In the genomic region with DNA sequence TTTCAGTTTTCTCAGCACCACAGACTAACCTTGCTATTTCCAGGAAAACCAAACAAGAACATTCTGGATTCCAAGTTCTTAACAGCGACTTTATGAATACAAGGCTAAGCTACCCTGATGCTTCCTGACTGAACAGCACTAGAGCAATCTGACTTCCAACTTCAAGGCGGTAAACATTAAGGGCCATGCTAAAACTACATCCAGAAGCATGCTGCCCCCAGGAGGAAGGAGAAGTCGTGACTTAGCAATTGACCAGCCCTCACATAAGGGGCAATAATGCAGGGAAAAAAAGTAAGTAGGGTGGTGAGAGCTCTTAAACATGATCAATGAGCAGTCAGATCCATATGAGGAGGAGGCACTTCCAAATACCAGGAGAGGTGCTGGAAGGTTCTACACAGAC, we compare ENCODE assay signal across 18 mouse cellular contexts.
DNase-seq lines count a peak whose midpoint lies in the region; ATAC-seq and TF ChIP-seq lines count a peak whose summit lies in the region.
"Had no signal": no experiment of that assay in that cellular context is flagged by ENCODE, and none has a peak within 500 bp of the region (broad histone marks: within the 10 kb centered on the region; RNA-seq: fewer than 3 reads in every experiment).

No protein-coding gene starts in this region.

- no peak overlapping the region for H3K4me2 ChIP-seq in heart, embryonic 11.5 days
- H3K4me2 ChIP-seq in kidney, postnatal 0 days (ENCODE audit: low read length): no peak overlapping the region
- H3K4me2 ChIP-seq in midbrain, postnatal 0 days (ENCODE audit: low read depth, low read length, poor library complexity, severe bottlenecking): no peak overlapping the region
- H3K4me2 ChIP-seq in midbrain, embryonic 11.5 days: no peak overlapping the region
- H3K4me2 ChIP-seq: embryonic facial prominence, embryonic 13.5 days; heart, embryonic 12.5 days; liver, embryonic 11.5 days; lung, embryonic 14.5 days had no signal

- H3K36me3 ChIP-seq in heart, embryonic 10.5 days: no peaks in the 10 kb centered on the region
- no peaks in the 10 kb centered on the region for H3K36me3 ChIP-seq in heart, embryonic 11.5 days (ENCODE audit: control insufficient read depth, insufficient read depth, low read length)
- H3K36me3 ChIP-seq in kidney, postnatal 0 days (ENCODE audit: insufficient read depth, low read length): no peaks in the 10 kb centered on the region
- no peaks in the 10 kb centered on the region for H3K36me3 ChIP-seq in midbrain, postnatal 0 days (ENCODE audit: insufficient read depth, low read length)
- no peaks in the 10 kb centered on the region for H3K36me3 ChIP-seq in midbrain, embryonic 11.5 days (ENCODE audit: control insufficient read depth, insufficient read depth, low read length)
- H3K36me3 ChIP-seq: embryonic facial prominence, embryonic 13.5 days; heart, embryonic 12.5 days; hindbrain, embryonic 10.5 days had no signal

- no peak overlapping the region for H3K4me3 ChIP-seq in heart, embryonic 10.5 days
- no peak overlapping the region for H3K4me3 ChIP-seq in heart, embryonic 11.5 days (ENCODE audit: low read depth, low read length)
- no peak overlapping the region for H3K4me3 ChIP-seq in kidney, postnatal 0 days (replicated peaks; ENCODE audit: low read depth, low read length)
- H3K4me3 ChIP-seq in midbrain, postnatal 0 days (ENCODE audit: low read depth, low read length): no peak overlapping the region
- no peak overlapping the region for H3K4me3 ChIP-seq in midbrain, embryonic 11.5 days (ENCODE audit: low read depth, low read length)
- H3K4me3 ChIP-seq: embryonic facial prominence, embryonic 13.5 days; heart, embryonic 12.5 days; hindbrain, embryonic 10.5 days; myocyte had no signal

- H3K27ac ChIP-seq in heart, embryonic 10.5 days: peak overlapping the region; percentile 4; the same call in 1 of the 2 replicates
- H3K27ac ChIP-seq in heart, embryonic 11.5 days (ENCODE audit: low read depth, low read length): no peak overlapping the region
- no peak overlapping the region for H3K27ac ChIP-seq in kidney, postnatal 0 days
- no peak overlapping the region for H3K27ac ChIP-seq in midbrain, postnatal 0 days (ENCODE audit: low read depth, low read length)
- no peak overlapping the region for H3K27ac ChIP-seq in midbrain, embryonic 11.5 days (ENCODE audit: low read depth, low read length)
- H3K27ac ChIP-seq: embryonic facial prominence, embryonic 13.5 days; hindbrain, embryonic 10.5 days had no signal

- no peak for DNase-seq in heart, embryonic 10.5 days (ENCODE audit: low spot score)
- DNase-seq in kidney, postnatal 0 days (ENCODE audit: low spot score): peak; percentile 53
- DNase-seq in kidney, adult 8-10 months: no peak
- no peak for DNase-seq in midbrain, postnatal 0 days (ENCODE audit: low spot score)
- no peak for DNase-seq in midbrain, embryonic 11.5 days (ENCODE audit: low spot score, missing footprints)
- no peak for DNase-seq in yolk sac, embryonic 10.5 days (ENCODE audit: low spot score)
- DNase-seq: cerebellum, adult 8-10 months; gastrocnemius, postnatal 14 days; lung, embryonic 14.5 days; midbrain, embryonic 14.5 days; thymus, postnatal 25 days had no signal

- peak; percentile 46; the same call in 1 of the 2 replicates for TF ChIP-seq CTCF in kidney, postnatal 0 days (IDR thresholded peaks at IDR 0.05; ENCODE audit: low read depth)
- TF ChIP-seq CTCF in midbrain, postnatal 0 days (IDR thresholded peaks at IDR 0.05): peak; percentile 29; the same call in 1 of the 2 replicates

- H3K4me1 ChIP-seq in heart, embryonic 10.5 days: peaks cover 96% of the 10 kb centered on the region
- peaks cover 74% of the 10 kb centered on the region for H3K4me1 ChIP-seq in heart, embryonic 11.5 days (ENCODE audit: control insufficient read depth, insufficient read depth, low read length)
- 0 out of 2 replicates have a peak, but pooled peaks cover 8% of the 10 kb centered on the region for H3K4me1 ChIP-seq in kidney, postnatal 0 days (replicated peaks; ENCODE audit: insufficient read depth, low read length)
- no peaks in the 10 kb centered on the region for H3K4me1 ChIP-seq in midbrain, postnatal 0 days (ENCODE audit: insufficient read depth, low read length)
- H3K4me1 ChIP-seq in midbrain, embryonic 11.5 days (ENCODE audit: control insufficient read depth, insufficient read depth, low read length): peaks cover 9% of the 10 kb centered on the region

- no peak overlapping the region for H3K9ac ChIP-seq in heart, embryonic 11.5 days (ENCODE audit: low read depth, low read length)
- no peak overlapping the region for H3K9ac ChIP-seq in kidney, postnatal 0 days (ENCODE audit: low read depth, low read length)
- no peak overlapping the region for H3K9ac ChIP-seq in midbrain, postnatal 0 days (replicated peaks; ENCODE audit: low read length, poor library complexity, severe bottlenecking)
- no peak overlapping the region for H3K9ac ChIP-seq in midbrain, embryonic 11.5 days (ENCODE audit: low read length)
- H3K9ac ChIP-seq: embryonic facial prominence, embryonic 13.5 days; heart, embryonic 12.5 days; lung, embryonic 14.5 days had no signal

- ATAC-seq in heart, embryonic 11.5 days (replicated peaks; ENCODE audit: insufficient number of reproducible peaks, low FRiP score, low TSS enrichment): no peak
- ATAC-seq in kidney, postnatal 0 days (replicated peaks; ENCODE audit: low FRiP score, low read depth): no peak
- no peak for ATAC-seq in midbrain, postnatal 0 days (ENCODE audit: low FRiP score)
- no peak for ATAC-seq in midbrain, embryonic 11.5 days (ENCODE audit: low FRiP score)
- ATAC-seq: forebrain, embryonic 14.5 days had no signal

- no peaks in the 10 kb centered on the region for H3K9me3 ChIP-seq in heart, embryonic 10.5 days
- no peaks in the 10 kb centered on the region for H3K9me3 ChIP-seq in heart, embryonic 11.5 days (replicated peaks; ENCODE audit: control insufficient read depth, low read length)
- H3K9me3 ChIP-seq in kidney, postnatal 0 days (replicated peaks; ENCODE audit: low read length): no peaks in the 10 kb centered on the region
- H3K9me3 ChIP-seq in midbrain, postnatal 0 days (ENCODE audit: low read length): no peaks in the 10 kb centered on the region
- no peaks in the 10 kb centered on the region for H3K9me3 ChIP-seq in midbrain, embryonic 11.5 days (ENCODE audit: control insufficient read depth, low read length)
- H3K9me3 ChIP-seq: embryonic facial prominence, embryonic 13.5 days; heart, embryonic 12.5 days; hindbrain, embryonic 10.5 days had no signal

- H3K27me3 ChIP-seq in heart, embryonic 10.5 days (ENCODE audit: insufficient read depth, poor library complexity, severe bottlenecking): no peaks in the 10 kb centered on the region
- H3K27me3 ChIP-seq in heart, embryonic 11.5 days (ENCODE audit: control insufficient read depth, insufficient read depth, low read length): no peaks in the 10 kb centered on the region
- no peaks in the 10 kb centered on the region for H3K27me3 ChIP-seq in kidney, postnatal 0 days (ENCODE audit: insufficient read depth, low read length)
- H3K27me3 ChIP-seq in midbrain, postnatal 0 days (ENCODE audit: insufficient read depth, low read length): no peaks in the 10 kb centered on the region
- no peaks in the 10 kb centered on the region for H3K27me3 ChIP-seq in midbrain, embryonic 11.5 days (ENCODE audit: control insufficient read depth, insufficient read depth, low read length)
- H3K27me3 ChIP-seq: embryonic facial prominence, embryonic 13.5 days; heart, embryonic 12.5 days had no signal

- 64% methylated on average over 3 of the region's 3 CpGs for WGBS in heart, embryonic 10.5 days
- WGBS in heart, embryonic 11.5 days (ENCODE audit: insufficient replicate concordance): 58% methylated on average over 3 of the region's 3 CpGs
- 59% methylated on average over 3 of the region's 3 CpGs for WGBS in kidney, postnatal 0 days
- 74% methylated on average over 3 of the region's 3 CpGs for WGBS in midbrain, postnatal 0 days
- 77% methylated on average over 3 of the region's 3 CpGs for WGBS in midbrain, embryonic 11.5 days
